Mouse (Mus musculus): Measurements from ENCODE around the gene Gm11733.
"Not testable (repeated sequence)": the region's sequence is repeated elsewhere in the genome, so short reads cannot be mapped to it uniquely, and the experiment has no call there.

Gene Gm11733

GRCm38 (mm10) chr11:117484198-117484597 is at the start of gene Gm11733:
Gm11733 (plus strand) TSS chr11:117484368.
- peak; percentile 74 to 86 for DNase-seq

- DNase-seq, result peak; percentile 93 to 97
Measured at GRCm38 (mm10) chr11:117436401-117437109, 47.6 kb upstream of the Gm11733 start.

GRCm38 (mm10) chr11:117437110-117437490 is 47.1 kb upstream of the Gm11733 start:
- no peak for DNase-seq

- no peak for DNase-seq
Measured at GRCm38 (mm10) chr11:117438363-117438762, 45.8 kb upstream of the Gm11733 start.

GRCm38 (mm10) chr11:117440865-117441425 is 43.2 kb upstream of the Gm11733 start:
- DNase-seq, result peak in 1 of 2 experiments; percentile 36

GRCm38 (mm10) chr11:117444090-117444489 is 40.1 kb upstream of the Gm11733 start:
- DNase-seq, result no peak

GRCm38 (mm10) chr11:117445707-117446106 is 38.5 kb upstream of the Gm11733 start:
- no peak for DNase-seq

GRCm38 (mm10) chr11:117454086-117454485 is 30.1 kb upstream of the Gm11733 start:
- no peak for DNase-seq

GRCm38 (mm10) chr11:117459148-117459547 is 25.0 kb upstream of the Gm11733 start:
- DNase-seq, result no peak

GRCm38 (mm10) chr11:117462202-117462864 is 21.8 kb upstream of the Gm11733 start:
- DNase-seq, result peak in 1 of 2 experiments; percentile 48

GRCm38 (mm10) chr11:117463416-117463815 is 20.8 kb upstream of the Gm11733 start:
- not testable (repeated sequence) for DNase-seq

GRCm38 (mm10) chr11:117466292-117466691 is 17.9 kb upstream of the Gm11733 start:
- no peak for DNase-seq

GRCm38 (mm10) chr11:117466911-117467310 is 17.3 kb upstream of the Gm11733 start:
- DNase-seq, result no peak

- DNase-seq, result no peak
Measured at GRCm38 (mm10) chr11:117468585-117469363, 15.4 kb upstream of the Gm11733 start.

- DNase-seq, result no peak
Measured at GRCm38 (mm10) chr11:117469724-117470123, 14.4 kb upstream of the Gm11733 start.

GRCm38 (mm10) chr11:117470586-117471195 is 13.5 kb upstream of the Gm11733 start:
- no peak for DNase-seq

- DNase-seq, result peak in 1 of 2 experiments; percentile 29
Measured at GRCm38 (mm10) chr11:117471625-117472283, 12.4 kb upstream of the Gm11733 start.

GRCm38 (mm10) chr11:117472885-117473284 is 11.3 kb upstream of the Gm11733 start:
- DNase-seq, result no peak

- no peak for DNase-seq
Measured at GRCm38 (mm10) chr11:117475204-117475603, 9.0 kb upstream of the Gm11733 start.

GRCm38 (mm10) chr11:117475669-117476068 is 8.5 kb upstream of the Gm11733 start:
- peak in 1 of 2 experiments; percentile 48 for DNase-seq

- no peak for DNase-seq
Measured at GRCm38 (mm10) chr11:117476554-117477107, 7.5 kb upstream of the Gm11733 start.

All from cerebellum, postnatal 10 days (tissue).